Mouse (Mus musculus) small intestine, adult 2 months (tissue): ENCODE measurements around the gene 5730409E04Rik.

Experiments used
- CTCF ChIP-seq: fragments of 200-500 bp; IDR thresholded peaks from 2 replicates; pipeline ENCODE4 v1.5.1; 2012; ENCODE audit warnings: low read depth, mild to moderate bottlenecking, control low read depth, inconsistent platforms, low read length, moderate library complexity, mixed read lengths; ENCODE audit not compliant: insufficient replicate concordance, insufficient read length; ENCODE audit errors: extremely low read depth
- POLR2A ChIP-seq: fragments of 200-500 bp; IDR thresholded peaks from 2 replicates; pipeline ENCODE4 v1.6.1; 2012; ENCODE audit warnings: low read depth, mild to moderate bottlenecking, control low read depth, inconsistent platforms, low read length, moderate library complexity

DNA sequence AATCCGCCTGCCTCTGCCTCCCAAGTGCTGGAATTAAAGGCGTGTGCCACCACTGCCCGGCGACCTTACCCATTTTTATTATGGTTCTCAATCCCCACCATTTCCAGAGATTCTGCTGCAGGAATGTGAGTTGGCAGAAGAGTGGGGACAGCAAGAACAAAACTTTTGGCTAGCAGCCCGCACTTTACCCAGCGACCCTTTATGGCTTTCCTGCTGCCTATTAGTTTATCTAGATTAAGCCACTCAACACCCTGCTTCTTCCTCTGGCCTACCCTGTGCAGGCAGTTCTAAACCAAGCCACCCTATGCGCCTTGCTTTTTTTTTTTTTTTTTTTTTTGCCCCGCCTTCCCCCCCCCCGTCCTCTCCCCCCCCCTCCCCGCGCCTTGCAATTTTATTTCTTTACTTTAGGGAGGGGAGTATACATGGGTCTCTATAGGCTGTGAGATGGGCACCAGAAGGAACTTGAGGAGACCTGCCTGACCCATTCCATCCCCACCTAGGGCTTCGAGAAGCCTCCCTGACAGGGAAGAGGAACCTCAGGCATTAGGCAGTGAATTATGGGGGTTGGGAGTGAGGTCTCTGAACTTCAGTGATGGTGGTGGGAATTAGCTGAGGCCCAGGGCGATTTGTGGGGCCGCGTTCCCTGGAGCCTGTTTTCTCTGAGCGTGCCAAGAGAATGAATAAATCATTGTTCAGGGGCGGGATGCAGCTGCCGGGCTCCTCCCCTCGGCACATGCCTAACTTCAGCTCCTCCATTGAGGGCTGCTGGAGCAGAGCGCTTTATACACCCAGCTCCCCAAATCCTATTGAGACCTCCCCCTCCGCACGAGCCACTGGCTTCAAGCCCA lies 7.8 kb upstream of the 5730409E04Rik start:
- TF ChIP-seq POLR2A, result no peak
- no peak for TF ChIP-seq CTCF
